In the genomic region with DNA sequence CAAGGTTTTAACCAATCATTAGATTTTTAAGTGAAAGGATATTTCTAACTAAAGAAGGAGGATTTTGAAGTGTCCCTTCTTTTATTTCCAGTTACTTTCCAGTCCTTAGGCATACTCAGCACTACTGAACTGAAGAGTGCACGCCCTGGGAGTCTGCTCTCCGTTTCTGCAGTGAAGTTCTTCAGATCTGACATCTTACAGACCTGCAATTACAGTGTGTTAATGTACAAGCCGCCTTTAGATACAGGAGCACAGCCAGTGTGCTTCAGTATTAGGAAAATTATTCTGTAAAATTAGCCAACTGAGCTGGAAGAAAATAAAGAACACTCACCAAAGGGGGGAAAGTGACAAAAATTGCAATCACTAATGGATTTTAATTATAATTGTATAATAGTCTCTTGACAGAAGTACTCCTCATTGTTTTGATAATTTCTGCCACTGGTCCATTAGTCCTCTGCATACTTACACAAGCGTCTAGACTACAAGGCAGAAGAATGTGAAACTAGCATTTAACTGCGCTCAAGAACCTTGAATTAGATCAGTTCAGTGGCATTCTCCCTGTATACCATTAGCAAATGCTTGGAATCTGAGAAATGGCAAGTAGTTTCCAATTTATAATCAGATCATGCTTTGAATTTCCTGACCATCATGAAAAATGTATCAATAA, we compare ENCODE assay signal across 18 mouse cellular contexts.
"Had no signal": no experiment of that assay in that cellular context is flagged by ENCODE, and none has a peak within 500 bp of the region (broad histone marks: within the 10 kb centered on the region; RNA-seq: fewer than 3 reads in every experiment).

No protein-coding gene starts in this region.

- H3K27ac ChIP-seq: midbrain, embryonic 10.5 days; midbrain, embryonic 12.5 days; neural tube, embryonic 13.5 days; neural tube, embryonic 15.5 days; stomach, embryonic 15.5 days; stomach, postnatal 0 days had no signal

- H3K27me3 ChIP-seq: midbrain, embryonic 12.5 days; neural tube, embryonic 13.5 days; neural tube, embryonic 15.5 days; stomach, embryonic 15.5 days had no signal

- H3K36me3 ChIP-seq: midbrain, embryonic 10.5 days; midbrain, embryonic 12.5 days; neural tube, embryonic 13.5 days; neural tube, embryonic 15.5 days; stomach, embryonic 15.5 days had no signal

- H3K4me3 ChIP-seq: midbrain, embryonic 10.5 days; midbrain, embryonic 12.5 days; myocyte; neural tube, embryonic 13.5 days; neural tube, embryonic 15.5 days; stomach, embryonic 15.5 days had no signal

- H3K9ac ChIP-seq: lung, embryonic 14.5 days; midbrain, embryonic 12.5 days; neural tube, embryonic 13.5 days; neural tube, embryonic 15.5 days; stomach, embryonic 15.5 days had no signal

- DNase-seq: lung, adult 18-20 months; lung, embryonic 14.5 days; lung, postnatal 10 days; lung, postnatal 4 days; midbrain, embryonic 14.5 days; retina, postnatal 1 day; right cerebral cortex, postnatal 14 days; thymus, adult 2 months; thymus, postnatal 25 days; thymus, postnatal 4 days had no signal

- H3K9me3 ChIP-seq: midbrain, embryonic 10.5 days; midbrain, embryonic 12.5 days; neural tube, embryonic 13.5 days; neural tube, embryonic 15.5 days; stomach, embryonic 15.5 days had no signal

- H3K4me2 ChIP-seq: lung, embryonic 14.5 days; midbrain, embryonic 12.5 days; neural tube, embryonic 13.5 days; neural tube, embryonic 15.5 days; stomach, embryonic 15.5 days had no signal

- H3K4me1 ChIP-seq: midbrain, embryonic 10.5 days; midbrain, embryonic 12.5 days; neural tube, embryonic 13.5 days; neural tube, embryonic 15.5 days; stomach, embryonic 15.5 days had no signal

- ATAC-seq: midbrain, embryonic 16.5 days had no signal
